Mouse (Mus musculus) urinary bladder, postnatal 14 days (tissue): ENCODE measurements around the gene Shroom1.

ENCODE experiments used
- DNase-seq: peaks from one replicate; pipeline ENCODE4 v3.0.0; 2021; ENCODE audit warnings: low spot score

Gene Shroom1

GRCm38 (mm10) chr11:53481088-53481730 lies 24.2 kb downstream of the Shroom1 start:
- no peak for DNase-seq

- DNase-seq, result peak; percentile 51
Measured at GRCm38 (mm10) chr11:53483159-53483891, 26.3 kb downstream of the Shroom1 start.

GRCm38 (mm10) chr11:53485719-53486118 lies 28.7 kb downstream of the Shroom1 start:
- no peak for DNase-seq

- DNase-seq, result no peak
Measured at GRCm38 (mm10) chr11:53486351-53486750, 29.3 kb downstream of the Shroom1 start.

- peak; percentile 80 for DNase-seq
Measured at GRCm38 (mm10) chr11:53486822-53487594, 30.0 kb downstream of the Shroom1 start.

- DNase-seq, result no peak
Measured at GRCm38 (mm10) chr11:53489007-53489406, 32.0 kb downstream of the Shroom1 start.

- no peak for DNase-seq
Measured at GRCm38 (mm10) chr11:53489421-53489820, 32.4 kb downstream of the Shroom1 start.

- DNase-seq, result no peak
Measured at GRCm38 (mm10) chr11:53491954-53492401, 35.0 kb downstream of the Shroom1 start.

- no peak for DNase-seq
Measured at GRCm38 (mm10) chr11:53493243-53493955, 36.4 kb downstream of the Shroom1 start.

GRCm38 (mm10) chr11:53495417-53495816 lies 38.4 kb downstream of the Shroom1 start:
- no peak for DNase-seq

- no peak for DNase-seq
Measured at GRCm38 (mm10) chr11:53496946-53497345, 39.9 kb downstream of the Shroom1 start.

GRCm38 (mm10) chr11:53500569-53500968 lies 43.6 kb downstream of the Shroom1 start:
- DNase-seq, result peak; percentile 81

- no peak for DNase-seq
Measured at GRCm38 (mm10) chr11:53502039-53502765, 45.2 kb downstream of the Shroom1 start.

- no peak for DNase-seq
Measured at GRCm38 (mm10) chr11:53503738-53504137, 46.7 kb downstream of the Shroom1 start.

- DNase-seq, result no peak
Measured at GRCm38 (mm10) chr11:53504376-53504775, 47.4 kb downstream of the Shroom1 start.

- no peak for DNase-seq
Measured at GRCm38 (mm10) chr11:53505026-53505663, 48.1 kb downstream of the Shroom1 start.

- no peak for DNase-seq
Measured at GRCm38 (mm10) chr11:53507098-53507805, 50.2 kb downstream of the Shroom1 start.

GRCm38 (mm10) chr11:53508152-53508551 lies 51.1 kb downstream of the Shroom1 start:
- DNase-seq, result no peak

- no peak for DNase-seq
Measured at GRCm38 (mm10) chr11:53508591-53508990, 51.6 kb downstream of the Shroom1 start.

- DNase-seq, result no peak
Measured at GRCm38 (mm10) chr11:53510351-53510750, 53.3 kb downstream of the Shroom1 start.
